ENCODE assay signal across 11 mouse cellular contexts in genomic region chr17:65940221-65940620, GRCm38 (mm10). TPM values are rescaled to one million over a fixed set of nuclear protein-coding genes. Genes with fewer than 3 reads are reported as not detected.
DNase-seq lines count a peak whose midpoint lies in the region; ATAC-seq and TF ChIP-seq lines count a peak whose summit lies in the region.
"Had no signal": no experiment of that assay in that cellular context is flagged by ENCODE, and none has a peak within 500 bp of the region (broad histone marks: within the 10 kb centered on the region; RNA-seq: fewer than 3 reads in every experiment).

No protein-coding gene starts in this region.

- no peak overlapping the region for H3K4me2 ChIP-seq in heart, embryonic 11.5 days
- peak overlapping the region; percentile 12; the same call in 1 of the 2 replicates for H3K4me2 ChIP-seq in liver, embryonic 16.5 days (ENCODE audit: low read depth, low read length)
- H3K4me2 ChIP-seq: hindbrain, embryonic 15.5 days; midbrain, embryonic 15.5 days had no signal

- no peak for TF ChIP-seq CTCF in layer of hippocampus, adult 2 months (conservative IDR thresholded peaks at IDR 0.05)
- TF ChIP-seq CTCF in Patski (IDR thresholded peaks at IDR 0.05), result no peak

- H3K27me3 ChIP-seq in heart, embryonic 11.5 days (ENCODE audit: control insufficient read depth, insufficient read depth, low read length), result no peaks in the 10 kb centered on the region
- no peaks in the 10 kb centered on the region for H3K27me3 ChIP-seq in Patski
- H3K27me3 ChIP-seq in liver, embryonic 16.5 days (ENCODE audit: control insufficient read depth, insufficient read depth, low read depth, low read length), result no peaks in the 10 kb centered on the region
- H3K27me3 ChIP-seq: hindbrain, embryonic 15.5 days; midbrain, embryonic 15.5 days had no signal

- CTCF ChIA-PET in Patski (lab: Charles Lee), result interaction anchor here (2.3 kb wide), 1 partner anchor 12 kb away, joined by 8 read pairs; no protein-coding TSS in a partner anchor

- peaks cover 16% of the 10 kb centered on the region for H3K36me3 ChIP-seq in heart, embryonic 11.5 days (ENCODE audit: control insufficient read depth, insufficient read depth, low read length)
- H3K36me3 ChIP-seq in liver, embryonic 16.5 days (ENCODE audit: control insufficient read depth, insufficient read depth), result no peaks in the 10 kb centered on the region
- H3K36me3 ChIP-seq: midbrain, embryonic 15.5 days had no signal

- no peak overlapping the region for H3K9ac ChIP-seq in heart, embryonic 11.5 days (ENCODE audit: low read depth, low read length)
- H3K9ac ChIP-seq in liver, embryonic 16.5 days (ENCODE audit: low read depth, low read length), result no peak overlapping the region
- H3K9ac ChIP-seq: hindbrain, embryonic 15.5 days; midbrain, embryonic 15.5 days had no signal

- peak overlapping the region; percentile 41; the same call in 1 of the 2 replicates for H3K27ac ChIP-seq in heart, embryonic 11.5 days (ENCODE audit: low read depth, low read length)
- H3K27ac ChIP-seq in layer of hippocampus, adult 2 months, result peak overlapping the region; percentile 75
- H3K27ac ChIP-seq in liver, embryonic 16.5 days (ENCODE audit: low read length), result peak overlapping the region; percentile 18; the same call in 1 of the 2 replicates
- H3K27ac ChIP-seq: forebrain, embryonic 10.5 days; hindbrain, embryonic 15.5 days; midbrain, embryonic 15.5 days had no signal

- POLR2A ChIA-PET in Patski (lab: Charles Lee), result interaction anchor here (0.9 to 1.1 kb wide), 2 partner anchors 10 to 24 kb away, joined by 3 to 5 read pairs; no protein-coding TSS in a partner anchor

- no peak for ATAC-seq in heart, embryonic 11.5 days (replicated peaks; ENCODE audit: insufficient number of reproducible peaks, low FRiP score, low TSS enrichment)
- peak; percentile 77 for ATAC-seq in Patski
- no peak for ATAC-seq in liver, embryonic 16.5 days (ENCODE audit: low read depth)
- no peak for ATAC-seq in erythroblast, adult 5-6 weeks (replicated peaks; ENCODE audit: low FRiP score, poor library complexity, severe bottlenecking)
- ATAC-seq: midbrain, embryonic 15.5 days had no signal

- in situ Hi-C loops in Patski (cut with MboI; ENCODE audit: low pct_unique_long_range_greater_than_20kb), result no loop called here

- H3K9me3 ChIP-seq in heart, embryonic 11.5 days (replicated peaks; ENCODE audit: control insufficient read depth, low read length), result no peaks in the 10 kb centered on the region; the same call in 1 of the 2 replicates
- no peaks in the 10 kb centered on the region for H3K9me3 ChIP-seq in liver, embryonic 16.5 days (replicated peaks; ENCODE audit: control insufficient read depth, low read length)
- H3K9me3 ChIP-seq: forebrain, embryonic 10.5 days; hindbrain, embryonic 15.5 days; midbrain, embryonic 15.5 days had no signal

- H3K4me1 ChIP-seq in heart, embryonic 11.5 days (ENCODE audit: control insufficient read depth, insufficient read depth, low read length), result peaks cover 17% of the 10 kb centered on the region; the same call in 1 of the 2 replicates
- peaks cover 6% of the 10 kb centered on the region for H3K4me1 ChIP-seq in liver, embryonic 16.5 days (ENCODE audit: control insufficient read depth, low read depth, low read length)
- H3K4me1 ChIP-seq: forebrain, embryonic 10.5 days had no signal

- DNase-seq in heart, postnatal 25 days (ENCODE audit: low spot score), result no peak
- no peak for DNase-seq in layer of hippocampus, adult 2 months (ENCODE audit: low spot score in 2 of 2)
- DNase-seq in layer of hippocampus, adult 11-12 months (ENCODE audit: low spot score), result no peak
- DNase-seq in Patski (ENCODE audit: low read depth, low spot score), result no peak
- no peak for DNase-seq in left cerebral cortex, postnatal 4 days

- no peak overlapping the region for H3K4me3 ChIP-seq in heart, embryonic 11.5 days (ENCODE audit: low read depth, low read length)
- H3K4me3 ChIP-seq in layer of hippocampus, adult 2 months, result peak overlapping the region; percentile 3; the same call in 1 of the 2 replicates
- no peak overlapping the region for H3K4me3 ChIP-seq in liver, embryonic 16.5 days (ENCODE audit: low read depth, low read length)
- H3K4me3 ChIP-seq: forebrain, embryonic 10.5 days; hindbrain, embryonic 15.5 days; midbrain, embryonic 15.5 days had no signal

- intact Hi-C loops in heart, postnatal 25 days (cut with DNase I), result no loop called here
- intact Hi-C loops in left cerebral cortex, postnatal 4 days (cut with DNase I), result no loop called here

- 80% methylated on average over 12 of the region's 12 CpGs for WGBS in heart, embryonic 11.5 days (ENCODE audit: insufficient replicate concordance)
- 75% methylated on average over 12 of the region's 12 CpGs for WGBS in liver, embryonic 16.5 days (ENCODE audit: insufficient replicate concordance)

RNA-seq across cellular contexts. Expression of gene Twsg1, which starts 10.8 kb away (rescaled TPM):
- 86.8 and 93.6 TPM in 2 replicates for polyA plus RNA-seq in heart, embryonic 11.5 days (2014; fragmentation: Nextera tagmentation; extraction: Ambion mirVana)
- 10 to 100 TPM; 72.8 to 76.8 TPM for total RNA-seq in heart, postnatal 25 days (2021)
- total RNA-seq in layer of hippocampus, adult 2 months (2021), result 10 to 100 TPM; 25.0 to 29.9 TPM
- polyA plus RNA-seq in Patski (2021), result 162 TPM
- 16.0 and 16.9 TPM in 2 replicates for polyA plus RNA-seq in liver, embryonic 16.5 days (2015; fragmentation: Nextera tagmentation; extraction: Ambion mirVana)
- total RNA-seq in left cerebral cortex, postnatal 4 days (2021), result 10 to 100 TPM; 35.5 to 38.3 TPM
- 4.0 and 8.3 TPM in 2 replicates for total RNA-seq in erythroblast, adult 5-6 weeks (2015; ENCODE audit: low replicate concordance)
- 4.3 and 6.4 TPM in 2 replicates for total RNA-seq in erythroblast, adult 5-6 weeks (2017; ENCODE audit: low replicate concordance)

RNA-seq across cellular contexts. Expression of gene Ralbp1, which starts 54.6 kb away (rescaled TPM):
- polyA plus RNA-seq in heart, embryonic 11.5 days (2014; fragmentation: Nextera tagmentation; extraction: Ambion mirVana), result 46.9 and 47.5 TPM in 2 replicates
- total RNA-seq in heart, postnatal 25 days (2021), result 10 to 100 TPM; 37.8 to 38.6 TPM
- 10 to 100 TPM; 54.2 to 56.8 TPM for total RNA-seq in layer of hippocampus, adult 2 months (2021)
- 65.8 TPM for polyA plus RNA-seq in Patski (2021)
- 35.4 and 37.7 TPM in 2 replicates for polyA plus RNA-seq in liver, embryonic 16.5 days (2015; fragmentation: Nextera tagmentation; extraction: Ambion mirVana)
- 10 to 100 TPM; 37.6 to 38.2 TPM for total RNA-seq in left cerebral cortex, postnatal 4 days (2021)
- 24.0 and 35.5 TPM in 2 replicates for total RNA-seq in erythroblast, adult 5-6 weeks (2015; ENCODE audit: low replicate concordance)
- total RNA-seq in erythroblast, adult 5-6 weeks (2017; ENCODE audit: low replicate concordance), result 83.8 and 90.1 TPM in 2 replicates

Comparison
In these comparisons a context has a peak if more than half of its experiments do, and no peak if none do; other contexts are left out.
1. H3K27ac ChIP-seq: peak in every context shown above with its lines; median percentile 75 in layer of hippocampus, adult 2 months; 41 in heart, embryonic 11.5 days; 18 in liver, embryonic 16.5 days.